Mouse (Mus musculus) kidney, adult 18-20 months (tissue): ENCODE measurements around the gene Slc25a36.

Source experiments
- DNase-seq: peaks from one replicate; pipeline ENCODE4 v3.0.0; 2021

Slc25a36 gene

GRCm38 (mm10) chr9:97106481-97107160, 4.3 kb downstream of the Slc25a36 start:
- no peak for DNase-seq

- DNase-seq = no peak
Observed at GRCm38 (mm10) chr9:97105400-97105985, 5.5 kb downstream of the Slc25a36 start.

- no peak for DNase-seq
Observed at GRCm38 (mm10) chr9:97103376-97104061, 7.4 kb downstream of the Slc25a36 start.

- no peak for DNase-seq
Observed at GRCm38 (mm10) chr9:97098985-97099384, 12.0 kb downstream of the Slc25a36 start.

GRCm38 (mm10) chr9:97096180-97096579, 14.8 kb downstream of the Slc25a36 start:
- no peak for DNase-seq

- DNase-seq = no peak
Observed at GRCm38 (mm10) chr9:97087850-97088249, 23.1 kb downstream of the Slc25a36 start.

- DNase-seq = peak; percentile 1
Observed at GRCm38 (mm10) chr9:97084628-97085027, 26.3 kb downstream of the Slc25a36 start.

GRCm38 (mm10) chr9:97081106-97081862, 29.7 kb downstream of the Slc25a36 start:
- no peak for DNase-seq

GRCm38 (mm10) chr9:97069911-97070310, 41.0 kb downstream of the Slc25a36 start:
- no peak for DNase-seq

- no peak for DNase-seq
Observed at GRCm38 (mm10) chr9:97069466-97069865, 41.5 kb downstream of the Slc25a36 start.

GRCm38 (mm10) chr9:97068201-97069095, 42.5 kb downstream of the Slc25a36 start:
- DNase-seq = peak; percentile 80

- no peak for DNase-seq
Observed at GRCm38 (mm10) chr9:97067761-97068160, 43.2 kb downstream of the Slc25a36 start.

- no peak for DNase-seq
Observed at GRCm38 (mm10) chr9:97065885-97066284, 45.1 kb downstream of the Slc25a36 start.

GRCm38 (mm10) chr9:97065216-97065615, 45.7 kb downstream of the Slc25a36 start:
- no peak for DNase-seq

GRCm38 (mm10) chr9:97064161-97064560, 46.8 kb downstream of the Slc25a36 start:
- no peak for DNase-seq

- DNase-seq = no peak
Observed at GRCm38 (mm10) chr9:97061696-97062095, 49.3 kb downstream of the Slc25a36 start.

- no peak for DNase-seq
Observed at GRCm38 (mm10) chr9:97056541-97057338, 54.2 kb downstream of the Slc25a36 start.

- DNase-seq = no peak
Observed at GRCm38 (mm10) chr9:97055906-97056305, 55.1 kb downstream of the Slc25a36 start.

- DNase-seq = no peak
Observed at GRCm38 (mm10) chr9:97051176-97051575, 59.8 kb downstream of the Slc25a36 start.

- no peak for DNase-seq
Observed at GRCm38 (mm10) chr9:97046240-97046639, 64.7 kb downstream of the Slc25a36 start.

GRCm38 (mm10) chr9:97041633-97042032, 69.3 kb downstream of the Slc25a36 start:
- DNase-seq = no peak
